Mouse (Mus musculus) megakaryocyte progenitor cell, adult 5-6 weeks (primary cell): ENCODE measurements at regions not wholly inside any gene's neighbourhood (a gene's known extent, or its start where the extent isn't known, plus 50 kb on each side); places are given as distances from the start of the nearest gene placed in this dataset.

Experiments
- ATAC-seq: replicated peaks from 2 replicates; pipeline ENCODE4 v1.8.0; 2016; ENCODE audit warnings: mild to moderate bottlenecking, moderate TSS enrichment, inconsistent platforms; ENCODE audit not compliant: poor library complexity

DNA sequence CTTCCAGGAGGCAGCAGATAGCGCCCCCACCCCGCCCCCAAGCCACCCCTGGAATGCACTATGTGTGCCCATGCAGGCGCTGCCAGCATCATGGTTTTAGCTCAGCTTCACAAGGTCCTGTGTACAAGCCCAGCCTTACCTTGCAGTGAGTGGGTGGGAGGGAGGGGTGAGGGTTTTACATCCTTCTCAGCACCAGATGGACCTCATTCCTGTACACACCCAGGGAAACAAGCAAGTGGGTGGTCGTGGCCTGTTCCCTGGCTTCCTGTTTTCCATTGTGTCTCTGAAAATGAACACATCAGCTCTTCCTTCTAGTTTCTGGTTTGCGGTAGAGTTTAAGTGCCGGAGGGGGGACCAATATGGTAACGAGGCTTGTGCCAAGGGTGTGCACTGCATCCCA lies 438.2 kb downstream of the Zfp536 start:
- ATAC-seq: no peak

DNA sequence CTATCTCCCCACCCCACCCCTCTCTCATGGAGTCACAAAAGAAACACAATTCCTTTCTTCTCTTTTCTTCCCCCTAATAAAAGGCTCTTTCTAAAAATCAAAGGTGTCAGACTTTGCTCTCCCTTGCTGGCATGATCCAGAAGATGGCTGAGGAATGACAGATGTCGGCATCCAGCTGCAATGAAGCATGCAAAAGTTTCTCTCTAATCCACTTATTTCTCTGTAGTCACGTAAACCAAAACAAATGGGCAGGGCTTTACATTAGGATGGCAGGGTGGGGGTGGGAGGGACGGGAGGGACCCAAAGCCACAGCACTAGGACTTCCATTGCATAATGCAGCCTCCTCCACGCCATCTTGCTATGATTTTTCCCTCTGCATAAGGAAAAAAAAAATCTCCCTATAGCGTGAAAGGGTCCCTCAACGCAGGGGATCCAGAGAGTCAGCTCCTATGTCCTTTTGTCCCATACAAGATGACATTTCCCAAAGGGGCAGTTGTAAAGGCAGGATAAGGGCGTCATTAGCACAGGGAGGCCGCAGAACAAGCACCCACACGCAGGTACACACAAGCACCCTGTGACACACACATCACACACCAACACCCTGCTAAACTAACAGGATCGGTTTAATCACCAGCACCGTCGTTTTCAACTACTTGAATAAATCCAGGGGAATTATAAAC lies 437.1 kb downstream of the Zfp536 start:
- no peak for ATAC-seq

DNA sequence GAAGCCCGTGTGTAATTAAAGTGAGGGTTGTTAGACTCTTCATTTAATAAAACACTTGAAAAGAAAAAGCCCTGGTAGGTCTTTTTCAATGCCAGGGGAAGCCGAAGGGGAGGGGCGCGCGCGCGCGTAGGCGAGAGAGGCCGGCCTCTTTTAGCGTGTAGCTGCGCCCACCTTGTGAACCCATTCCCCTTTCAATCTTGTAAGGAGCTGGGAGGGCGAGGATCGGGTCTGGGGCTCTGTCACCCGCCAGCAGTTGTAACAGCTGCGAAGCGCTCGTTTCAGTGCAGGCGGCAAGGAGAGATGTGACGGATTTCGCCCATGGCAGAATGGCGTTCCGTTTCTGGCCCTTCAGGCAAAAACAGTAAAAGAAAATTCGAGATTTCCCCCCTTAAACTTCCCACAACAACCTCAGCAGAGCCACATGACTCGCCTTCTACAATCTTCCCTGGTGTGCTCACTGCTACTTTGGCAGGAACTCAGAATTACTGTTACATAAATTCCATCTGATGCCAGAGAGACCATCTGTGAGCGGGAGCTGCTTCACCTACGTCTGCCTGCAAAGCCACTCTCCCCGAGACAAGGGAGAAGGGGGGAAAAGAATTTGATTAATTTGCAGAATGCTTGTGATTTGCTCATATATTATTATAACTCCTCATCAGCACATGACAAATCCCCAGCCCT lies 436.4 kb downstream of the Zfp536 start:
- no peak for ATAC-seq

DNA sequence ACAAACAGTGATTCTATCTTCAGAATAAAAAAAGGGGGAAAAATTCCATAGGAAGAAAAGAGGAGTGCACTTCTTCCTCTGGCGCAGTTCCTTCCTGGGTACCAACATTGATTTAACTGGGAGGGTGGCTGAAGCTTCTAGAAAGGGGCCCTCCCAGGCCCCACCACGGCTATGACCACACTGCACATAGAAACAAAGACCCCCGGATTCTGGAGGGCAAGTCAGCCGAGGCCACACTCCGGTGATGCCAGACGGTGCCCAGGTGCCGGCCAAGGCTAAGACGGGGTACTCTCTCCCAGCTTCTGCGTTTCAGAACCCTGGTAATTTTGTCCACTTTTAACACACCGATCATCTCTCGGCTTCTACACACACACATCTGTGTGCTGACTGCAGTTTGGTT lies 435.8 kb downstream of the Zfp536 start:
- ATAC-seq: no peak

DNA sequence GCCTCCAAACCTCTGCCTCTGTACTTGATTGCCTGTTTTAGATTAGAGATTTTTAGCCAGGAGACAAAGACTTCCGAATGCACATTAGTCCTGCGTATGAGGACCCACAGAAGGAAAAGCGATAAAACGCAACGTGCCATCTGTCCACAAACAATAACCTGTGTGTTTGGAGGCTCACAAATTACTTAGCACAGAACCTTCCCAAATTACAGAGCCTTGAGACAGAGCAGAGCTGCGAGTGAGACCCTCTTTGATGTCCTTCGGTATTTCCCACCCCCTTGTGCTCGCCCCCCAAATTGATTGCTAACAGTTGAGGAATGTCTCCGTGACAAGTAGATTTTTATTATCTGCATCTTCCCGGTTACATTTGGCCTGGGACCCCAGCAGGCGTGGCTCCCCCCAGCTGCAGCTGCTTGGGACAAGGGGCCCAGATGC lies 435.4 kb downstream of the Zfp536 start:
- no peak for ATAC-seq

DNA sequence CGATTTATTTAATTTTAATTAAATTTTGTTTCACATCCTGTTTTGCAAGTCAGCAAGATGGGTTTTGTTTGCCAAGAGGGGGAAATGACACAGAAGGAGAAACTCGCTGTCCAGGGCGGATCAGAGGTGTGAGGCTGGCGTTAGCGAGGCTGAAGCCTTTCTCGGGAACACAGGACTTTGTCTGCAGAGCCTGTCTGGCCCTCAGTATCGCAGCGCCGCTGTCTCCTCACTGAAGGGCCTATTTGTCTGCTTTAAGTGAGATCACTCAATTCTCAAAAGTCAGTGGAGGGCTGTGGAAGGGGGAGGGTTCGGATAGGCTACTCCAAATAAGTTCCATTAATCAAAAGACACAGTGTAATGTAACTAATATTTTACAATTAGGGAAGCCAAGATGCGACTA lies 430.8 kb downstream of the Zfp536 start:
- ATAC-seq: no peak

DNA sequence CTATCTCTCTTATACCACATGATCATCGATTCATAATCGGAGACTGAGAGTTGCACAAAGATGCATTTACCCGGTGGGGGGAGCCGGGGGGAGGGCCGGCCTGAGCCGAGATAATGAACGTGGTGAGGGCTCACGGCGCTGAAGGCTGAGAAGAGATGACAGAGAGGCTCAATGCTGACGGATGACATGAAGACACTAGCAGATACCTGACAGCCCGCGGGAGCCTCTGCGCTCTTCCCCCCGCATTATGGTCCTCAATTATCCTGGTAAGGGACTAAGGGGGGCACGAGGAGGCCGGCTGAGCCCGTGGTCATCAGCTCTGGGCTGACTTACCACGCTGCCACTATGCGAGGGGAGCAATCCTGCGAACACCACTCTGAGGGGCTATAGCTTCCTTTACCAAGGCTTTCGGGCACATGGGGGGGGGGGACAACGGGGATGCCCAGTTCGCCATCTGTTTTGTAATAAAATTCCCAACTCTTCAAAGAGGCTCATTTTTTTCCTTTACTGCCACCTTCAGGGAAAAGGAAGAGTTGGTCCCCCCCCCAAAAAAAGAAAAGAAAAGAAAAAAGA lies 430.3 kb downstream of the Zfp536 start:
- no peak for ATAC-seq

DNA sequence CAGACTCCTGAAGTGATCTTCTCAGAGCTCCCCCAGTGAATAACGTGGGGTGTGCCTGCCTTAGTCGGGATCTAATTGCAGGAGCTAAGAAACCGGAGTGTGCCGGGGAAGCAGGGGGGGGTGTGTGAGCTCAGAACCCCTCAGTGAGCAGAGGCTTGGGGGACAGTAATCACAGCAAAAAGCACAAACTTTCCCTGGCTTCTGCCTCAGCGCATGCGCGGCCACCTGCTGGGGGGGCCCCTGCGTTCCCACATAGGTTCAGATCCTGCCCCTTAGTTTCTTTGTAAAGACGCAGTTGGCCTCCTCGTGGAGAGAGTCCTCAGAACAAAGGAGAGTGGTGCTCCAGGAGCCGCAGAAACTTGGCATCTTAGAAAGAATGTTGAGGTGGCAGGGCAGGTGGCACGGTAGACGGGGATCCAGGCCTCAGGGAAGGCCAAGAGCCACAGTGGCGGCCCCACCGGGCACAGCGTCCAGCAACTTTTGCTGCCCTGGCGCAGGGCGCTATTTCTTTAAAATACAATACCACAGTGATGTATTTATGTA lies 429.7 kb downstream of the Zfp536 start:
- no peak for ATAC-seq

DNA sequence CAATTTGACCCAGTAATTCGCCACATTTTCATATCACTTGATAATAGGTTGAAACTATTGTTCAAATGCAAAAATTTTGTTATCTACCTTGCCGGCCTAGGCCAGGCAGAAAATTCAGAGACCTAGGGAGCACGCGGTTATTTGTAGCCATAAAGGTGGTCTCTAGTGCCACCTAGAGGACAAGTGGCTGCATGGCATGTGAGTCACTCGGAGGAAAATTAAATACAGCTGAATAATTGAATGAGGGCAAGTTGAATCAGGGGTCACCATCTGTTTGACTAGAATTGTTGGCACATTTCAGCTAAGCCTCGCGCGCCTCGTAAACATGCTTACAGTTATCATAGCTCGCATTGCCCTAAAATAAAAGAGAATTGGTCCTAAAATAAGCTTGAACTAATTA lies 427.4 kb downstream of the Zfp536 start:
- peak; percentile 83 for ATAC-seq

DNA sequence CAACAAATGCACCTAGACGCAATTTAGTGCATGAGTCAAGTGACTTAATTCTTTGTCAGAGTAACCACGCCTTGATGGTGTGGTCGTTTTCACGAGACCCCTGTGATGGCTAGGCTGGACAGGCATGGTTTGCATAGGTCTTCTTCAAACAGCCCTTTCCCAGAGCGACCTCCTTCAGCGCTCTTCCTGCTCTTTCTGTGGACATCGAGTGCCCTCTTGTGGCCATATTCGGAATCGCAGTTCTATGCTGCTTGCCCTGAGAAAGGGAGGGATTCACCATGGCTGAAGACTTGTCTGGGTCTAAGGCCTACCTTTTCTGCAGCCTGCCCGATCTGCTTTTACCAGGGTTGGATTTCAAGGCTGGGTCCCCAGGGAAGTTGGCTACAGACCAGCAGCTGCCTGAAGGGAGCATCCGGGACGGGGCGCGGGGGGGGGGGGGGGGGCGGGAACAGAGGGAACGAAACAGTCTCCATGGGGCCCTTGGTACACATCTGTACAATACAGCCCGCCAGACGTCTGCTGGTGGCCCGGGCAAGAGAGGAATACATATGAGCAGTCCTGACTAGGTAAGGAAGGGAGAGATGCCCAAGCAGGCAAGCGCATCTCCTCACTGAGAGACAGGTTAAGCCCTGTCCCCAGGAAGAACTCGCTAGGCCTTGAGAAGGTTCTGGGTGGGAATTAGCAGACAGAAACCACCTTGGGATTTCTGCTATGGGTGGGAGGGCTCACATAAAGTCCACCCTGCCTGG lies 415.6 kb downstream of the Zfp536 start:
- ATAC-seq: peak; percentile 88

DNA sequence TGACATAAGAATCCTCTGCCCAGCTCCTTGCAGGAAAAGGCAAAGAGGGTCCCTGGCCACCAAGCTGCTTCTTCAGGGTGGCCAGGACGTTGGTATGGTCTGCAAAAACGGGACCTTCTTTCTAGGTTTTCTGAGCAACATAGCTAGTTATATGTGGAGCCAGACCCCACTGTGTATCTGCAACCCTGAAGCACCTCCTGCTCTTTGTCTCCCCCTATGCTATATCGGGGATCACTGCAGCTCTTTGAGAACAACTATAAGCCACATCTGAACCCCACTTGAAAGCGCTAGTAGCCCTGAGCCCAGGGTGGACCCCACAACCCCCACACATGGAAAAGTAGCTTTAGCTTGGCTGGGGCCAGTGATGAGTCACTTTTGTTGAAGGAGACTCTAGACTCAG lies 414.9 kb downstream of the Zfp536 start:
- ATAC-seq: peak; percentile 58

DNA sequence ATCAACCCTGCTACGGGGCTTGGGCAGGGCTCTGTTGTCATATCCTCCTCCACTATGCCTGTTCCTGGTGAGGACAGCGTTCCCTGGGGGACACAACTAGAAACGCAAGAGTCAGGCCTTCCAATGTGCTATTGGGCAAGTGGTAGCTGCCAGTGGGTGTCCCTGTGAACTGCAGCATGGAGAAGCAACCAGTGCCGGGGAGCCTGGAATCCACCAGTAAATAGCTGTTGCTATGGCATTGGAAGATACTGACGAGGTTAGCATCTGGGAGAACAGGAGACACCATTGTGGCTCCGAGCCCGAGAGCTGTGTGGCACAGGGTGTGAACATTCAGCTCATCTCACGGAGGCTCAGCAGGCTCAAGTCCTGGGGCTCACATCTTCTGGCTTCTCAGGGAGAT lies 414.0 kb downstream of the Zfp536 start:
- no peak for ATAC-seq

DNA sequence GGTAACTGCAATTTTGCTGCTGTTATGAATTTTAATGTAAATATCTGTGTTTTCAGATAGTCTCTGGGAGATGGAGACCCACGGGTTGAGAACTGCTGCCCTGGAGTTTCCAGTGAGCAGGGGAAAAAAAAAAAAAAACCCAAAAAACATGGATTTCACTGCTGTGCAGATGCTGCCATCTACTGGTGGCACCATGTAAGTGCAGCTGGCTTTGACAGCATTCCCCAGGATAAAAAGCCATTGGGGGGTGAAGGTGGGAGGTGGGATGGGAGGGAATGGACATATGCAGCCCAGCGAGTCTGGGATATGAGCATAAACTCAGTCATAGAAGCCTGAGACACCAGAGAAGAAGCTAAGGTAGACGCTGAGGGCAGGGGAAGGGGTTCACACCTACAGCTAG lies 413.3 kb downstream of the Zfp536 start:
- peak; percentile 32; the same call in 1 of the 2 replicates for ATAC-seq

DNA sequence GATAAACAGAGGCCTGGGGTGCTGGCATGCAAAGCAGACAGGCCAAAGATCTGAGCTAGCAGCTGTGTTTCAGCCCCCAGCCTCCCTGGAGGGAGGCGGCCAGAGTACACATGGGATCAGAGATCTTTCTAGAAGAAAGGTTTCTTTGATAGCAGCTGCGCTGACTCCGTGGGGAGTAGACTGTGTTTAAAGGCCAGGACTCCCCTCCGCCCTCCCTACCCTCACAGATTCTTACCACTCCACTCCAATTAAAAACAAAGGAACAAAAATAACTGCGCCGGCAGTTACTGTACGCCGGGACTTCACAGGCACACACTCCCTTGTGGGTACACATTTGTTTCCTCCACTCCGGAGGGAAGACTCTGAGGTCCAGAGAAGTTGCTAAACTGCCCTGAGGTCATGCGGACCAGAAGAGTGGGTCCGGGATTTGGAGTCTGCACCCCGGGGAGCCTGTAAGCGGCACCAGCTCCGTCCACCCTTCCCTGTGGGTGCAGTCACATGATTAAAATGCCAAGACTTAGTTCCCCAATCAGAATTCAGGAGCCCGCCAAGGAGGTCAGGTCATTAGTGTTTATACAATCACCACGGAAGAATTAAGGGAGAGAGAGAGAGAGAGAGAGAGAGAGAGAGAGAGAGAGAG lies 411.5 kb downstream of the Zfp536 start:
- no peak for ATAC-seq

DNA sequence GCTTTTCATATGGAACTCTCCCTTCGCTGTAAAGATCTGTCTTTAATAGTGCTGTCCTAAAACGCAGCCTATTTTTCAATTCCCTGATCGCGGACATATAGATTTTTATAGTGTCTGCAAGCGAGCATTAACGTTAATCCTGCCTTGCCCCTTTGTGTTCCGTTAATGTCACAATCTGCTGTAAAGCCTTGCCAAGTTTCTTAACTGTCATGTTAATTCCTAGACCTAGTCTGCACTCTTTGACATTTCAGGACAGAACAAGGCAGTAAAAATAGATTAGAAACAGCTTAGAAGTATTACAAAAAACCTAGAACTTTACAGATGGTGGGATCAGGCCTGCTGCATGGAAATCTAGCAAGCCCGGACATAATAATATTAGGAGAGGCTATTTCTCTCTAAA lies 410.6 kb downstream of the Zfp536 start:
- no peak for ATAC-seq

DNA sequence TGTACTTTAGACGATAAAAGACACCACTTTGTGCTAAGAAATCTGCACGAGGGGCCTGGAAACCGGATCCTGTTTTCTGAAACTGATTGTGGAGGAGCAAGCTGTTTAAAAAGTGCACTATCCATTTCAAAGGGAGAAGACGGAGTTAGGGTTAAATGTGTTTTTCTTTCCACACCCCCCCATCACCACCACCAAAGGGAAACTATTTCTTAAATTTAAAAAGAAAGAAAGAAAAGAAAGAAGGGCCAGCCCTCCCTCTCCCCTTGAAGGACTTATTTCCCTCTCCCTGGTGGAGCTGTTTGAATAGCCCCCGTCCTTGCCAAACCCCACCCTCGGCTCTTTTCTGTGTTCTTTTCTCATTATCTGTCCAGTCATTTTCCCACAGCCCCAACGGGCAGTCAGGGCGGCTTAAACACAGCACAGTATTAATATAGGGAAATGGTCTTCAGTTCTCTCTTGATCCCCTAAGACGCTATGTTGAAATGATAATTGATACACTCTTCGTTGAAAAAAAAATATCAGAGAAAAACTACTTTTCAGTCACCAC lies 409.7 kb downstream of the Zfp536 start:
- ATAC-seq: no peak

DNA sequence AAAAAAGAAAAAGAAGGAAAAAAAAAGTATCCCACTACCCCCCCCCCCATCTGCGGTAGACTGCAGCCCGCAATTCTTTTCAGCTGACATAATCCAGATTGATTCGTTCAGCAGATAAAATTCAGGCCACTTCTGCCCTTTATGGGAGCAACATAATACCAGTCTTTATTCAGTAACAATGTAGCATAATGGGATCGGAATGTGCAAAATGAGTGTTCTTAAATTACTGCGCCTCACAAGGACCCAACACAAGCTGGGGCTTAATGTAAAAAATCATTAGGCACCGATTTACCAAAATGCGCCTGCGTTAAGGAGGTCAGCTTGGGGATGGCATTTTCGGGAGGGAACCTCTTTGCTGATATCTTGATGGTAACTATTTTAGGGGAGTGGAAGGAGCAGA lies 409.2 kb downstream of the Zfp536 start:
- no peak for ATAC-seq

DNA sequence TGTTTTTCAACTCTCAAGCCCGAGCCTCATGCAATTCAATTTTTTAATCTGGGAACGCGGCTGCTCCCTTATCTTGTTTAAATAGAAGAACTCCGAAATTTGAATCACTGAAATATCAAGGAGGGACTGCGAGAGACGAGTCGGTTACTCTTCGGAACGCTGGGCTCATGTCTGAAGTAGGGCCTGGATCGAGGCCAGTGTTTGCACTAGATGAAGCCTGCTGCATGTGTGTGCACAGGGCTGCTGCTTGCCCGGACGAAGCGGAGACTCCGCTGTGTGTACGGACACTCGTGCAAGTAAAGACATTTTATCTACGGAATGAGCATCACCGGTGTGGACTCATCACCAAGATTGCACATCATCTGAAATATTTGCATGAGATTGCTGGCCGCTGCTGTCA lies 407.4 kb downstream of the Zfp536 start:
- no peak for ATAC-seq

DNA sequence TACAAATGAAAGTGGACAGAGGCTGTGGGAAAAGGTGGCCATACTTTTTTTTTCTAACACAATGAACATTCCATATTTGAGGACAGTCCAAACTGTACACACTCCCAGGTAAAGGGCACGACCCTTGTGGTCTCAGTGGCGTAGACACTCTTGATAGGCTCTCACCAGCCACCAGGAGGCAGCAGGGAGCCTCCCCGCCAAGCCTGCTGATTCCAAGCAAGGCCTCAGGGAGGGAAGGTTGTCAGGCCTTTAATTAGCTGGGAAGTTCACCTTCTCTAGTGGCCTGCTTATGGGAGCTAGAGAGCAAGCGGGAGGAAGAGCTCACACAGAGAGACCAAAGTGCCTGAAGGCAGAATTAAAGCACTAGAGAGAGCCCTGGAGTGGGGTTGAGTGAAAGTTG lies 403.7 kb downstream of the Zfp536 start:
- peak; percentile 65 for ATAC-seq

DNA sequence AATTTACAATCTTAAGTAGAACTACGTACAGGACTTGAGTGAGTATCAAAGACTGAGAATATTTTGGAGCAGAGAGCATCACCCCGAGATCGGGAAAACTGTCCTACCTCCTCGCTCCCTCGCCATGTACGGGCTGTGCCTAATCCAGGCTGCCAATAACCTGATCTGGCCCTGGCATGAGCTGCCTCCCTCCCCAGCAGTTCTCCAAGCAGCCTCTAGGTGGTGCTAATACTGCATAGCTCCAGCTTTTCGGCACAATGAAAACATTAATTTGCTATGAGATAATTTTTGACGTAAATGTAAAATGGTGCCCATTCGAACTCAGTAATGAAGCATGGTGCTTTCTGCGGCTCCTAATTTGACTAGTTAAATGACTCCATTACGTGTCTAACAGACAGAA lies 399.6 kb downstream of the Zfp536 start:
- ATAC-seq: peak; percentile 93

DNA sequence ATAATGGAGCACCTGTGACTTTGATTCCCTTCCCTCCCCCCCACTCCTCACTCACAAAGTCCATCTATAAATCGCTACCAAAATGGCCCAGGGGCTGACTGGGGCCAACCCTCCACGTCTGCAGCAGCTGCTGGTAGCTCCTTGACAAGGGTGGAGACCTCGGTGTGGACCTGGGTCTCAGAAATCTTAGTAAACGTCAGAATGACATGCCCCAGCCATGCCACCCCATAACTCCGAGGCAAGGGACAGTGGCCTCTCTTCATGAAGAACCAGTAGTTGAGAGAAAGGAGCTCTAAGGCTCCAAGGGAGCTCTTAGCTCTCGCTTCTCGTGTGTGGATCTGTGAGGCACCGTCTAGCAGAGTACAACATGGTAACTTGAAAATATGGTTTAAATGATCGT lies 398.4 kb downstream of the Zfp536 start:
- ATAC-seq: no peak
